Mouse (Mus musculus): Measurements from ENCODE around the gene Gse1. TPM values are rescaled to one million over a fixed set of nuclear protein-coding genes. Genes with fewer than 3 reads are reported as not detected.
A peak's percentile ranks its signal among the peaks of the same experiment; 100 is the strongest.

Gene Gse1
- polyA plus RNA-seq, 1 experiment from 2014 or later, result 6.8 TPM

GRCm38 (mm10) chr8:120441637-120442036, 213.4 kb downstream of the Gse1 start:
- Histone ChIP-seq H3K4me2 (no peak overlapping the region), H3K9me3 (no peaks in the 10 kb centered on the region), H3K4me1 (peaks cover 58% of the 10 kb centered on the region), H3K27me3 (peaks cover 12% of the 10 kb centered on the region; the same call in 1 of the 2 replicates), H3K9ac (no peak overlapping the region), H3K36me3 (no peaks in the 10 kb centered on the region), H3K4me3 (no peak overlapping the region), H3K27ac (no peak overlapping the region)
- 79% methylated on average over 6 of the region's 6 CpGs for WGBS
- ATAC-seq (ENCODE audit: insufficient number of reproducible peaks, low FRiP score, low TSS enrichment, low read depth), result no peak

- 35% methylated on average over 4 of the region's 4 CpGs for WGBS
- ATAC-seq (ENCODE audit: insufficient number of reproducible peaks, low FRiP score, low TSS enrichment, low read depth), result no peak
- H3K27me3 ChIP-seq, result peaks cover 12% of the 10 kb centered on the region; the same call in 1 of the 2 replicates
- no peak overlapping the region for H3K9ac ChIP-seq
- no peak overlapping the region for H3K27ac ChIP-seq
- no peaks in the 10 kb centered on the region for H3K9me3 ChIP-seq
- H3K4me1 ChIP-seq, result peaks cover 49% of the 10 kb centered on the region
- H3K4me3 ChIP-seq, result no peak overlapping the region
- no peak overlapping the region for H3K4me2 ChIP-seq
- H3K36me3 ChIP-seq, result no peaks in the 10 kb centered on the region
Observed at GRCm38 (mm10) chr8:120442306-120443003, 214.2 kb downstream of the Gse1 start.

- ATAC-seq (ENCODE audit: insufficient number of reproducible peaks, low FRiP score, low TSS enrichment, low read depth), result no peak
- no peaks in the 10 kb centered on the region for H3K9me3 ChIP-seq
- H3K27me3 ChIP-seq, result peaks cover 15% of the 10 kb centered on the region; the same call in 1 of the 2 replicates
- H3K27ac ChIP-seq, result no peak overlapping the region
- H3K36me3 ChIP-seq, result no peaks in the 10 kb centered on the region
- H3K9ac ChIP-seq, result no peak overlapping the region
- peaks cover 40% of the 10 kb centered on the region for H3K4me1 ChIP-seq
- no peak overlapping the region for H3K4me3 ChIP-seq
- H3K4me2 ChIP-seq, result no peak overlapping the region
- WGBS, result 43% methylated on average over 10 of the region's 10 CpGs
Observed at GRCm38 (mm10) chr8:120445249-120445648, 217.0 kb downstream of the Gse1 start.

- H3K36me3 ChIP-seq, result no peaks in the 10 kb centered on the region
- H3K27ac ChIP-seq, result no peak overlapping the region
- H3K4me3 ChIP-seq, result no peak overlapping the region
- H3K4me2 ChIP-seq, result no peak overlapping the region
- H3K9me3 ChIP-seq, result no peaks in the 10 kb centered on the region
- H3K27me3 ChIP-seq, result peaks cover 12% of the 10 kb centered on the region; the same call in 1 of the 2 replicates
- ATAC-seq (ENCODE audit: insufficient number of reproducible peaks, low FRiP score, low TSS enrichment, low read depth), result no peak
- peaks cover 20% of the 10 kb centered on the region for H3K4me1 ChIP-seq
- 58% methylated on average over 6 of the region's 6 CpGs for WGBS
- H3K9ac ChIP-seq, result no peak overlapping the region
Observed at GRCm38 (mm10) chr8:120448131-120448530, 219.9 kb downstream of the Gse1 start.

GRCm38 (mm10) chr8:120449139-120449538, 220.9 kb downstream of the Gse1 start:
- Histone ChIP-seq H3K4me2 (no peak overlapping the region), H3K9me3 (no peaks in the 10 kb centered on the region), H3K4me1 (peaks cover 20% of the 10 kb centered on the region), H3K36me3 (no peaks in the 10 kb centered on the region), H3K27me3 (peaks cover 12% of the 10 kb centered on the region; the same call in 1 of the 2 replicates), H3K4me3 (no peak overlapping the region), H3K27ac (no peak overlapping the region), H3K9ac (no peak overlapping the region)
- WGBS, result 71% methylated on average over 4 of the region's 4 CpGs
- ATAC-seq (ENCODE audit: insufficient number of reproducible peaks, low FRiP score, low TSS enrichment, low read depth), result no peak

- H3K36me3 ChIP-seq, result no peaks in the 10 kb centered on the region
- no peak overlapping the region for H3K9ac ChIP-seq
- H3K4me1 ChIP-seq, result peaks cover 20% of the 10 kb centered on the region
- peaks cover 12% of the 10 kb centered on the region; the same call in 1 of the 2 replicates for H3K27me3 ChIP-seq
- WGBS, result 12% methylated on average over 17 of the region's 17 CpGs
- H3K9me3 ChIP-seq, result no peaks in the 10 kb centered on the region
- H3K4me2 ChIP-seq, result peak overlapping the region; percentile 15; the same call in 1 of the 2 replicates
- H3K4me3 ChIP-seq, result no peak overlapping the region
- no peak overlapping the region for H3K27ac ChIP-seq
- ATAC-seq (ENCODE audit: insufficient number of reproducible peaks, low FRiP score, low TSS enrichment, low read depth), result peak; percentile 52; the same call in 1 of the 2 replicates
Observed at GRCm38 (mm10) chr8:120449608-120450031, 221.4 kb downstream of the Gse1 start.

- peaks cover 31% of the 10 kb centered on the region for H3K4me1 ChIP-seq
- H3K36me3 ChIP-seq, result no peaks in the 10 kb centered on the region
- no peak overlapping the region for H3K27ac ChIP-seq
- H3K9ac ChIP-seq, result no peak overlapping the region
- no peaks in the 10 kb centered on the region for H3K9me3 ChIP-seq
- ATAC-seq (ENCODE audit: insufficient number of reproducible peaks, low FRiP score, low TSS enrichment, low read depth), result no peak
- H3K27me3 ChIP-seq, result peaks cover 12% of the 10 kb centered on the region; the same call in 1 of the 2 replicates
- H3K4me3 ChIP-seq, result no peak overlapping the region
- 82% methylated on average over 2 of the region's 2 CpGs for WGBS
- no peak overlapping the region for H3K4me2 ChIP-seq
Observed at GRCm38 (mm10) chr8:120452111-120452510, 223.9 kb downstream of the Gse1 start.

GRCm38 (mm10) chr8:120454404-120454803, 226.1 kb downstream of the Gse1 start:
- no peak overlapping the region for H3K9ac ChIP-seq
- no peaks in the 10 kb centered on the region for H3K9me3 ChIP-seq
- no peak overlapping the region for H3K27ac ChIP-seq
- H3K36me3 ChIP-seq, result no peaks in the 10 kb centered on the region
- ATAC-seq (ENCODE audit: insufficient number of reproducible peaks, low FRiP score, low TSS enrichment, low read depth), result no peak
- WGBS, result 76% methylated on average over 6 of the region's 6 CpGs
- peaks cover 6% of the 10 kb centered on the region; the same call in 1 of the 2 replicates for H3K27me3 ChIP-seq
- H3K4me1 ChIP-seq, result peaks cover 40% of the 10 kb centered on the region
- no peak overlapping the region for H3K4me2 ChIP-seq
- H3K4me3 ChIP-seq, result no peak overlapping the region

- Histone ChIP-seq H3K36me3 (no peaks in the 10 kb centered on the region), H3K9ac (no peak overlapping the region), H3K4me1 (peaks cover 56% of the 10 kb centered on the region), H3K27me3 (no peaks in the 10 kb centered on the region), H3K4me3 (no peak overlapping the region), H3K27ac (no peak overlapping the region), H3K4me2 (no peak overlapping the region), H3K9me3 (no peaks in the 10 kb centered on the region)
- WGBS, result 47% methylated on average over 6 of the region's 6 CpGs
- no peak for ATAC-seq (ENCODE audit: insufficient number of reproducible peaks, low FRiP score, low TSS enrichment, low read depth)
Observed at GRCm38 (mm10) chr8:120460375-120460774, 232.1 kb downstream of the Gse1 start.

- Histone ChIP-seq H3K4me1 (peaks cover 66% of the 10 kb centered on the region), H3K4me2 (no peak overlapping the region)
Observed at GRCm38 (mm10) chr8:120462119-120462551, 233.9 kb downstream of the Gse1 start.

GRCm38 (mm10) chr8:120462611-120463010, 234.4 kb downstream of the Gse1 start:
- H3K9ac ChIP-seq, result no peak overlapping the region
- WGBS, result 81% methylated on average over 6 of the region's 6 CpGs
- H3K4me3 ChIP-seq, result no peak overlapping the region
- H3K36me3 ChIP-seq, result no peaks in the 10 kb centered on the region
- H3K27ac ChIP-seq, result no peak overlapping the region
- H3K9me3 ChIP-seq, result no peaks in the 10 kb centered on the region
- H3K27me3 ChIP-seq, result peaks cover 3% of the 10 kb centered on the region; the same call in 1 of the 2 replicates
- no peak overlapping the region for H3K4me2 ChIP-seq
- H3K4me1 ChIP-seq, result peaks cover 68% of the 10 kb centered on the region
- no peak for ATAC-seq (ENCODE audit: insufficient number of reproducible peaks, low FRiP score, low TSS enrichment, low read depth)

More at GRCm38 (mm10) chr8:120462119-120462551, 233.9 kb downstream of the Gse1 start:
- no peak overlapping the region for H3K4me3 ChIP-seq
- no peak overlapping the region for H3K9ac ChIP-seq
- no peaks in the 10 kb centered on the region for H3K36me3 ChIP-seq
- no peaks in the 10 kb centered on the region for H3K27me3 ChIP-seq
- WGBS, result 56% methylated on average over 15 of the region's 15 CpGs
- H3K9me3 ChIP-seq, result no peaks in the 10 kb centered on the region
- H3K27ac ChIP-seq, result no peak overlapping the region
- no peak for ATAC-seq (ENCODE audit: insufficient number of reproducible peaks, low FRiP score, low TSS enrichment, low read depth)

GRCm38 (mm10) chr8:120463918-120464584, 235.8 kb downstream of the Gse1 start:
- no peak overlapping the region for H3K27ac ChIP-seq

More at GRCm38 (mm10) chr8:120463918-120464584, 235.8 kb downstream of the Gse1 start:
- Histone ChIP-seq H3K27me3 (peaks cover 8% of the 10 kb centered on the region; the same call in 1 of the 2 replicates), H3K4me2 (no peak overlapping the region), H3K9ac (no peak overlapping the region), H3K9me3 (no peaks in the 10 kb centered on the region), H3K4me3 (no peak overlapping the region), H3K4me1 (peaks cover 55% of the 10 kb centered on the region), H3K36me3 (no peaks in the 10 kb centered on the region)
- WGBS, result 88% methylated on average over 6 of the region's 9 CpGs
- no peak for ATAC-seq (ENCODE audit: insufficient number of reproducible peaks, low FRiP score, low TSS enrichment, low read depth)

Data from limb, embryonic 15.5 days (tissue).